Mouse (Mus musculus) G1E (cell line): Measurements from ENCODE around the gene Lmf2.

ENCODE experiments used
- CTCF ChIP-seq: IDR thresholded peaks from 2 replicates; pipeline ENCODE4 v1.5.1; 2012; ENCODE audit warnings: low read depth, low read length, inconsistent platforms, mixed read lengths
- GATA1 ChIP-seq: IDR thresholded peaks from 2 replicates; pipeline ENCODE4 v1.6.1; 2012; ENCODE audit warnings: borderline replicate concordance, low read length, inconsistent platforms, mixed read lengths
- GATA2 ChIP-seq: IDR thresholded peaks from 2 replicates; pipeline ENCODE4 v1.6.1; 2012; ENCODE audit warnings: low read depth, low read length, inconsistent platforms, borderline replicate concordance
- TAL1 ChIP-seq: conservative IDR thresholded peaks from 2 replicates; pipeline ENCODE4 v1.6.1; 2012; ENCODE audit warnings: low read depth, low read length, inconsistent platforms, mixed read lengths

- TF ChIP-seq CTCF, result no peak
- TF ChIP-seq GATA1, result no peak
- TF ChIP-seq GATA2, result no peak
- no peak for TF ChIP-seq TAL1
Observed at GRCm38 (mm10) chr15:89351302-89351701, 4.2 kb downstream of the Lmf2 start.
